Mouse (Mus musculus) intestine, embryonic 14.5 days (tissue): Measurements from ENCODE around the gene Tpm4. TPM values are rescaled to one million over a fixed set of nuclear protein-coding genes. Genes with fewer than 3 reads are reported as not detected.
"Not testable (repeated sequence)": the region's sequence is repeated elsewhere in the genome, so short reads cannot be mapped to it uniquely, and the experiment has no call there.

Experiments
- ATAC-seq: fragments of 200-750 bp; cut with Nextera tagmentation; replicated peaks from 2 replicates; pipeline ENCODE4 v1.8.0; 2017; ENCODE audit warnings: low read depth, moderate number of reproducible peaks, moderate TSS enrichment, moderate library complexity; ENCODE audit not compliant: low FRiP score, low TSS enrichment
- DNase-seq: peaks from one replicate; pipeline ENCODE4 v3.0.0-alpha.2; 2018; ENCODE audit warnings: low spot score
- H3K27ac ChIP-seq: fragments of 300-500 bp; sonication (generic); 2 replicates; pipeline ENCODE4 v1.5.1; 2014; ENCODE audit warnings: low read depth, mild to moderate bottlenecking, control low read depth
- H3K27me3 ChIP-seq: fragments of 300-500 bp; sonication (generic); replicated peaks from 2 replicates; pipeline ENCODE4 v1.6.1; 2014; ENCODE audit warnings: low read length, control low read depth; ENCODE audit not compliant: control insufficient read depth, insufficient read depth
- H3K36me3 ChIP-seq: fragments of 300-500 bp; sonication (generic); 2 replicates; pipeline ENCODE4 v1.6.1; 2014; ENCODE audit warnings: low read length, control low read depth; ENCODE audit not compliant: control insufficient read depth, insufficient read depth
- H3K4me1 ChIP-seq: fragments of 300-500 bp; sonication (generic); replicated peaks from 2 replicates; pipeline ENCODE4 v1.6.1; 2014; ENCODE audit warnings: low read length, control low read depth, mixed read lengths; ENCODE audit not compliant: control insufficient read depth, insufficient read depth
- H3K4me2 ChIP-seq: fragments of 300-500 bp; sonication (generic); 2 replicates; pipeline ENCODE4 v1.6.1; 2014; ENCODE audit warnings: low read length
- H3K4me3 ChIP-seq: fragments of 300-500 bp; sonication (generic); 2 replicates; pipeline ENCODE4 v1.5.1; 2014; ENCODE audit warnings: low read depth, low read length, control low read depth, mixed read lengths
- H3K9ac ChIP-seq: fragments of 300-500 bp; sonication (generic); 2 replicates; pipeline ENCODE4 v1.6.1; 2014; ENCODE audit warnings: mild to moderate bottlenecking, low read length
- H3K9me3 ChIP-seq: fragments of 300-500 bp; sonication (generic); 2 replicates; pipeline ENCODE4 v1.6.1; 2016; ENCODE audit warnings: low read length, control low read depth; ENCODE audit not compliant: control insufficient read depth
- WGBS: fragments of 180-500 bp; shearing (Covaris S2); extraction: QIAGEN DNeasy Blood & Tissue Kit; methylation state at CpG from one replicate; pipeline ENCODE4 v1.1.7; 2014; 5-methylcytosine and 5-hydroxymethylcytosine counted together
- polyA plus RNA-seq: library from polyadenylated mRNA; unstranded; fragments of >200 nt; fragmentation: Nextera tagmentation; extraction: Ambion mirVana; gene quantifications from 2 replicates; pipeline ENCODE4 v1.2.1, GENCODE M21; 2014

The Tpm4 gene
- polyA plus RNA-seq, 1 experiment from 2014 or later, result 558 TPM

DNA sequence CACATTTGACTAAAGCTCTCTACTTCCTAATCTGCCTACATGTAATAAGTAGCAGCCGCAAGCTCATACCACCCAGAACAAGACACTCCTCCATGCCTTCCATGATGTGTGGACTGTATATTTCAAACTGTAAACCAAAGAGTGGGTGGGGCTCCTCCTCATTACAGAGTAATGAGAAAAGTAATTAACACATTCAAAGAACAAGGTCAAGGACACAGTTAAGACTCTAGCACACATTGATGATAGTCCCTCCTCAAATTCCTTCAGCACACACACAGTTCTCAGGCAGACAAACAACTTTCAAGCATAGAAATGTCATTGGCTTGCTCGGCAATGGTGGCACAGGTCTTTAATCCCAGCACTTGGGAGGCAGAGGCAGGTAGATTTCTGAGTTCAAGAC lies 19.6 kb upstream of the Tpm4 start:
- Histone ChIP-seq H3K9me3 (no peaks in the 10 kb centered on the region), H3K27ac (no peak overlapping the region), H3K4me3 (no peak overlapping the region), H3K4me2 (no peak overlapping the region), H3K27me3 (no peaks in the 10 kb centered on the region), H3K36me3 (no peaks in the 10 kb centered on the region), H3K9ac (no peak overlapping the region), H3K4me1 (no peaks in the 10 kb centered on the region)
- DNase-seq (no peak), ATAC-seq (no peak)
- 92% methylated on average over 2 of the region's 2 CpGs for WGBS

DNA sequence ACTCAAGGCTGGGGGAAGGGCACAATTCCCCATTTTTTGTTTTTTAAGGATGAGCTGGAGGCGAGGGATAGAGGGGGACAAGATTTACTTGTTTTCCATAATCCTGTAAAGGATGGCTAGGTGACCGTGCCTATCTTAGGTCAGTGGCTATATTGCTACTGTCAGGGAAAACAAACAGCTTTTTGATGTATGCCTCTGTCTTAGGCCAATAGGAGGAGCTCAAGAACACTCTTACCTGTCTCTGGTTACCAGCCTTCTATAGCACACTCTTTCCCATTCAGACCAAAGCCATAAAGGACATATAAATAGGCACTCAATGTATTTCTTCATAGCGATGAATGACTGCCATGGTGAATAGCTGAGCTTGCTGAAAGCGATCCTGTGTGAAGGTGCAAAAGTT lies 16.2 kb upstream of the Tpm4 start:
- no peaks in the 10 kb centered on the region for H3K4me1 ChIP-seq
- no peaks in the 10 kb centered on the region for H3K9me3 ChIP-seq
- no peaks in the 10 kb centered on the region for H3K27me3 ChIP-seq
- no peak for DNase-seq
- no peak overlapping the region for H3K9ac ChIP-seq
- 43% methylated on average over 4 of the region's 4 CpGs for WGBS
- H3K4me2 ChIP-seq, result no peak overlapping the region
- no peak overlapping the region for H3K4me3 ChIP-seq
- H3K36me3 ChIP-seq, result no peaks in the 10 kb centered on the region
- H3K27ac ChIP-seq, result no peak overlapping the region
- ATAC-seq, result no peak

DNA sequence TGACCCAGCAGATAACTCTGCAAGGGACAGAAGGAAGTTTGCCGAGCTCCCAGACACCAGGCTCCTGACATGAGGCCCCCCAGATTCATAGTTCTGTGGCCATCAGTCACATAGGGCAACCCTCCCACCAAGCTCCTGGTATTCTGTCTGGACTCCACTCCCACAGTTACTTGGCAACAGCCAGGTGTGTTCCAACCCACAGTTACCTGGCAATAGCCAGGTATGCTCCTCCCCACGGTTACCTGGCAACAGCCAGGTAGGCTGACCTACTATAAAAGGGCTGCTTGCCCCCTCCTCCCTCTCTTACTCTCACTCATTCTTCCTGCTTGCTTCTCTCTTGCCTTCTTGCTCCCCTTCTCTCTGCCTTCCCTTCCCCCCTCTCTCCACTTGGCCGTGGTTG lies 13.3 kb upstream of the Tpm4 start:
- H3K27me3 ChIP-seq, H3K9me3 ChIP-seq, H3K36me3 ChIP-seq, H3K4me3 ChIP-seq, H3K27ac ChIP-seq, H3K4me2 ChIP-seq, DNase-seq, H3K4me1 ChIP-seq, ATAC-seq, H3K9ac ChIP-seq: not testable (repeated sequence)
- WGBS, result 52% methylated on average over 3 of the region's 3 CpGs

DNA sequence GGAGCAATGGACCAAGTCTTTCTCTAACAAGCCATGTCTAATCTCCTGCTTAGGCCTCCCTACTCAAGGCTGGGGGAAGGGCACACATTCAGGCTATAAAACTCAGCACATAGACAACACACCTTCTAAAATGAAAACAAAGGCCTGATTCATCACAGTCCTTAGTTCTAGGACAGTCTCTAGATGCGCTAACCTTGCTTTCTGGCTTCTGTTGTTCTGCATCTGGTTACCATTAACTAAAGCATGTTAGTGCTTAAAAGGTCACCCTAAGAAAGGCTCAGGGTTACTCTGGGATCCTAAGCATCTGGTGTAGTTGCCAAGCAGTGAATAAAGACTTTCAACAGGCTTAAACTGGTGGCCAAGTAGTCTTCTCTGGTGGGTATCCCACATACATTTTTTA lies 12.8 kb upstream of the Tpm4 start:
- H3K27ac ChIP-seq, result no peak overlapping the region
- H3K4me2 ChIP-seq, result no peak overlapping the region
- WGBS, result 66% methylated on average over 1 of the region's 1 CpGs
- no peaks in the 10 kb centered on the region for H3K36me3 ChIP-seq
- DNase-seq (no peak), ATAC-seq (no peak; the same call in 1 of the 2 replicates)
- no peak overlapping the region for H3K9ac ChIP-seq
- no peak overlapping the region for H3K4me3 ChIP-seq
- H3K4me1 ChIP-seq, result no peaks in the 10 kb centered on the region
- no peaks in the 10 kb centered on the region for H3K27me3 ChIP-seq
- no peaks in the 10 kb centered on the region for H3K9me3 ChIP-seq

DNA sequence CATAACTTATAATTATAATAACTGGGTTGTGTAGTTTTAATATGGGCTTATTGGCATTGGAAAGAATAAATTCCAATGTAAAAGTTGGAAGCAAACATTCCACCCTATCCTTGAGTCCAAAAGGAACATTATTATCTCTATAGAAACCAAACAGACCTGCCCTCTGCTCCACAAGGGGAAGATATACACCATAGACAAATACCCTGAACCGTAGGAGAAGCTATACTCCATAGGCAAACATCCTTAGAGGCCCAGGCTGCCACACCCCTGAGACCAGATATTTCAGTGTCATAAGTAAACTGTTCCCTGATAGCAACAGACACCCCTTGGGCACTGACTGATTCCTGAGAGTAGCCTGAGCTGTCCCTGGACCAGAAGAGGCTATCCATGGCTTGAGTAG lies 6.9 kb upstream of the Tpm4 start:
- Histone ChIP-seq H3K4me2 (no peak overlapping the region), H3K4me3 (no peak overlapping the region), H3K27me3 (no peaks in the 10 kb centered on the region), H3K4me1 (no peaks in the 10 kb centered on the region), H3K27ac (no peak overlapping the region), H3K9me3 (no peaks in the 10 kb centered on the region), H3K9ac (no peak overlapping the region), H3K36me3 (no peaks in the 10 kb centered on the region)
- 53% methylated on average over 1 of the region's 1 CpGs for WGBS
- no peak for ATAC-seq
- DNase-seq, result no peak

DNA sequence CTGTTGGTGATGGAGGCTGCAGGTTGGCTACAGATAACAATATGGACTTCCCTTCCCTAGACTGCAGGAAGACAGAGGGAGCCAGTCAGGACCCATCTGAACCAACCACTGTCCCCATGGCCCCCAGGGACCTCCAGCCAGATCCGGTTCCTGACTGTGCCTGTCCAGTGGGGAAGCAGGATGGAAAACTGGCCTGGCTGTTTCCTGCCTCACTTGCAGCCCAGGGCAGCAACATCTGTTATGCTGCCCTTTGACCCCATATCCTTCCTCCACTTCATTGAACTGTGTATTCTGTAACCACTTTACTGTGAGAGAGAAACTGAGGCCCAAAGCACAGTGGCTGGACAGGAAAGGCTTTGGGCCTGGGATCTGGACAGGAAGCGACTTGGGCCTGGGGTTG lies 3.5 kb upstream of the Tpm4 start:
- no peaks in the 10 kb centered on the region for H3K27me3 ChIP-seq
- H3K9me3 ChIP-seq, result no peaks in the 10 kb centered on the region
- H3K4me1 ChIP-seq, result peaks cover 5% of the 10 kb centered on the region
- H3K27ac ChIP-seq, result no peak overlapping the region
- no peak overlapping the region for H3K4me2 ChIP-seq
- no peak overlapping the region for H3K9ac ChIP-seq
- 62% methylated on average over 2 of the region's 2 CpGs for WGBS
- no peak overlapping the region for H3K4me3 ChIP-seq
- no peak for DNase-seq
- no peak for ATAC-seq
- H3K36me3 ChIP-seq, result no peaks in the 10 kb centered on the region

DNA sequence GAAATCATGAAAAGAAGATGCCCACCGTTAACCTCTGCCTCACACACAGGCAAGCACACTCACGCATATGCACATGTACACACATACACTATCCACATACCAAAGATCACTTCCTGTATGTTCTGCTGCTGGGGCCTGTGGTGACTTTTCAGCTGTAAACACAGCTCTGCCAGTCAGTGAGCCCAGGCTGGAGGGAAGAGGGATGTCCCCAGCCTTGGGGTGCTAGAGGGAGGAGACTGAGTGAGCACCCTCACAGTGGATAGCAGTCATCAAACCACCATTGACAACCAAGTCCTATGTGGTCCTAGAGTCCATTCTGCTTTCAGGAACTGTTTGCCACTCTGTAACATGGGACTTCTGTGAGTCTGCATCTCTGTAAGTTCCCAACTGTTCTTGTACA lies 2.9 kb upstream of the Tpm4 start:
- H3K9me3 ChIP-seq, result no peaks in the 10 kb centered on the region
- H3K4me3 ChIP-seq, result no peak overlapping the region
- H3K9ac ChIP-seq, result no peak overlapping the region
- ATAC-seq, result no peak
- DNase-seq, result no peak
- no peaks in the 10 kb centered on the region for H3K27me3 ChIP-seq
- H3K27ac ChIP-seq, result no peak overlapping the region
- H3K4me2 ChIP-seq, result no peak overlapping the region
- peaks cover 6% of the 10 kb centered on the region for H3K4me1 ChIP-seq
- no peaks in the 10 kb centered on the region for H3K36me3 ChIP-seq
- 77% methylated on average over 2 of the region's 2 CpGs for WGBS

DNA sequence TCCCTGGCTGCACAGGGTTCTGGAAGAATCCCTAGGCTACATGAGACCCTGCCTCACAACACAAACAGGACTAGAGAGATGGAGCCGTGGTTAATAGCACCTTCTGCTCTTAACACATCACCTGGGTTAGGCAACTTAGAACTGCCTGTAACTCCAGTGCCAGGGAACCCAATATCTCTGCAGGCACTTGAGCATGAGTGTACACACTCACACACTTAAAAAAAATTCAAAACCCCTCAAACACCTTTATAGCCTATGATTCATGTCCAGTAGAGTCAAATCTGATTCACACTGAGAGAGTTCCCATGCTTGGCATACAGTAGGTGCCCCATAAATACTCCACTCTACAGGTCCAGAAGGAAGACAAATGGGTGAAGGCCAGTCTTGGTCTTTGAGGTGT lies 2.4 kb upstream of the Tpm4 start:
- Histone ChIP-seq H3K4me2 (no peak overlapping the region), H3K4me1 (peaks cover 11% of the 10 kb centered on the region), H3K4me3 (no peak overlapping the region), H3K27ac (no peak overlapping the region), H3K36me3 (no peaks in the 10 kb centered on the region), H3K9ac (no peak overlapping the region), H3K9me3 (no peaks in the 10 kb centered on the region), H3K27me3 (no peaks in the 10 kb centered on the region)
- ATAC-seq, result no peak
- WGBS, result 69% methylated on average over 1 of the region's 1 CpGs
- DNase-seq, result no peak

DNA sequence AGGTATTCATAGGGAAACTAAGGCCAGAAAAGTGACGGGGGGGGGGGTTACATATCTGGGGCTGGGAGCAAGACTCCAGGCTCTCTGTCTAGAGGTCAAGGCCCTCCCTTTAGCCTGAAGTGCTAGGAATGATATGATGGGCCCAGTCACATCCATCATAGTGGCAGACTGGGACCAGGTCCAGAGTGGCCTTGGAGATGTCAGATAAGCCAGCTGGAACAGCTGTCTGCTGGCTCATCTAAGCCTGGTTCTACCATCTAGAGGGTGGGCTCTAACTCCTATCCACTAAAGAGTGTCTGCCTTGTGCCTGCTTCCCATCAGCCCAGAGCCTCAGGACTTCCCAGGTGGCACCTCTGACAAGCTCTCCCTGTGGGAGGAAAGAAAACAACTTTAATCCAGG lies 1.9 kb upstream of the Tpm4 start:
- no peak overlapping the region for H3K4me3 ChIP-seq
- H3K27ac ChIP-seq, result no peak overlapping the region
- H3K4me1 ChIP-seq, result peaks cover 14% of the 10 kb centered on the region
- no peak for DNase-seq
- H3K27me3 ChIP-seq, result no peaks in the 10 kb centered on the region
- peaks cover 2% of the 10 kb centered on the region; the same call in 1 of the 2 replicates for H3K36me3 ChIP-seq
- no peak overlapping the region for H3K4me2 ChIP-seq
- WGBS, result 58% methylated on average over 1 of the region's 1 CpGs
- no peak for ATAC-seq
- no peak overlapping the region for H3K9ac ChIP-seq
- H3K9me3 ChIP-seq, result no peaks in the 10 kb centered on the region
